Mouse (Mus musculus) liver (tissue): ENCODE measurements at regions not wholly inside any gene's neighbourhood (a gene's known extent, or its start where the extent isn't known, plus 50 kb on each side); places are given as distances from the start of the nearest gene placed in this dataset.

Experiments used
- DNase-seq: peaks from one replicate; pipeline ENCODE4 v3.0.0-alpha.2; 2020; ENCODE audit warnings: mixed read lengths

- no peak for DNase-seq
These were observed 127.4 kb downstream of the Zbtb18 start for GRCm38 (mm10) chr1:177569572-177569971.

GRCm38 (mm10) chr1:177573017-177573725, 131.0 kb downstream of the Zbtb18 start:
- DNase-seq: no peak

GRCm38 (mm10) chr1:177573781-177574180, 131.6 kb downstream of the Zbtb18 start:
- DNase-seq: no peak

- no peak for DNase-seq
These were observed 132.2 kb downstream of the Zbtb18 start for GRCm38 (mm10) chr1:177574312-177574711.

GRCm38 (mm10) chr1:177584302-177584886, 142.2 kb downstream of the Zbtb18 start:
- no peak for DNase-seq

- no peak for DNase-seq
These were observed 143.2 kb downstream of the Zbtb18 start for GRCm38 (mm10) chr1:177585320-177585719.

- DNase-seq: no peak
These were observed 140.6 kb upstream of the 1700016C15Rik start for GRCm38 (mm10) chr1:177589034-177589433.

- no peak for DNase-seq
These were observed 140.0 kb upstream of the 1700016C15Rik start for GRCm38 (mm10) chr1:177589656-177590055.

GRCm38 (mm10) chr1:177591742-177592141, 137.9 kb upstream of the 1700016C15Rik start:
- DNase-seq: no peak

GRCm38 (mm10) chr1:177592337-177592736, 137.3 kb upstream of the 1700016C15Rik start:
- no peak for DNase-seq

GRCm38 (mm10) chr1:177594341-177594740, 135.3 kb upstream of the 1700016C15Rik start:
- DNase-seq: no peak

- no peak for DNase-seq
These were observed 134.2 kb upstream of the 1700016C15Rik start for GRCm38 (mm10) chr1:177595326-177595914.

GRCm38 (mm10) chr1:177597036-177597435, 132.6 kb upstream of the 1700016C15Rik start:
- no peak for DNase-seq

GRCm38 (mm10) chr1:177605353-177605969, 124.2 kb upstream of the 1700016C15Rik start:
- DNase-seq: no peak

- DNase-seq: no peak
These were observed 122.0 kb upstream of the 1700016C15Rik start for GRCm38 (mm10) chr1:177607565-177607964.

- DNase-seq: no peak
These were observed 121.0 kb upstream of the 1700016C15Rik start for GRCm38 (mm10) chr1:177608551-177609020.

- DNase-seq: no peak
These were observed 120.4 kb upstream of the 1700016C15Rik start for GRCm38 (mm10) chr1:177609226-177609625.

GRCm38 (mm10) chr1:177609683-177610082, 119.9 kb upstream of the 1700016C15Rik start:
- no peak for DNase-seq

- no peak for DNase-seq
These were observed 119.5 kb upstream of the 1700016C15Rik start for GRCm38 (mm10) chr1:177610156-177610555.

- DNase-seq: no peak
These were observed 117.1 kb upstream of the 1700016C15Rik start for GRCm38 (mm10) chr1:177612546-177612945.

GRCm38 (mm10) chr1:177615609-177616008, 114.0 kb upstream of the 1700016C15Rik start:
- DNase-seq: no peak

GRCm38 (mm10) chr1:177616335-177617239, 113.0 kb upstream of the 1700016C15Rik start:
- DNase-seq: peak; percentile 15
